10 mouse cellular contexts compared by ENCODE assay signal in genomic region chrX:103918954-103919353, GRCm38 (mm10).
A peak's percentile ranks its signal among the peaks of the same experiment; 100 is the strongest.
DNase-seq lines count a peak whose midpoint lies in the region; ATAC-seq and TF ChIP-seq lines count a peak whose summit lies in the region.
"Had no signal": no experiment of that assay in that cellular context is flagged by ENCODE, and none has a peak within 500 bp of the region (broad histone marks: within the 10 kb centered on the region; RNA-seq: fewer than 3 reads in every experiment).

No protein-coding gene starts in this region.

- no peak for ATAC-seq in hindbrain, postnatal 0 days
- no peak for ATAC-seq in embryonic facial prominence, embryonic 14.5 days (ENCODE audit: low read depth)
- ATAC-seq in neural tube, embryonic 15.5 days (ENCODE audit: low FRiP score), result no peak
- ATAC-seq in midbrain, embryonic 11.5 days (ENCODE audit: low FRiP score), result no peak

- WGBS in hindbrain, postnatal 0 days, result 50% methylated on average over 5 of the region's 5 CpGs
- WGBS in hindbrain, embryonic 10.5 days, result 54% methylated on average over 5 of the region's 5 CpGs
- WGBS in embryonic facial prominence, embryonic 14.5 days, result 51% methylated on average over 5 of the region's 5 CpGs
- 61% methylated on average over 5 of the region's 5 CpGs for WGBS in neural tube, embryonic 15.5 days
- 64% methylated on average over 5 of the region's 5 CpGs for WGBS in midbrain, embryonic 11.5 days

- no peak for TF ChIP-seq EP300 in MEL (IDR thresholded peaks at IDR 0.05; ENCODE audit: low read depth in 1 of 2, low read length in 2 of 2)

- H3K27ac ChIP-seq in hindbrain, postnatal 0 days, result no peak overlapping the region
- no peak overlapping the region for H3K27ac ChIP-seq in hindbrain, embryonic 10.5 days
- H3K27ac ChIP-seq in MEL (ENCODE audit: control insufficient read depth, low read depth, low read length), result no peak overlapping the region
- H3K27ac ChIP-seq in embryonic facial prominence, embryonic 14.5 days (replicated peaks; ENCODE audit: low read depth, low read length), result no peak overlapping the region
- no peak overlapping the region for H3K27ac ChIP-seq in neural tube, embryonic 15.5 days (replicated peaks)
- H3K27ac ChIP-seq in midbrain, embryonic 11.5 days (ENCODE audit: low read depth, low read length), result no peak overlapping the region
- H3K27ac ChIP-seq: midbrain, embryonic 12.5 days had no signal

- peak; percentile 4 for TF ChIP-seq RAD21 in MEL (IDR thresholded peaks at IDR 0.05; ENCODE audit: low read depth, low read length)

- peak; percentile 1 for DNase-seq in hindbrain, postnatal 0 days (ENCODE audit: low spot score)
- DNase-seq in hindbrain, embryonic 10.5 days (ENCODE audit: low spot score), result no peak
- no peak for DNase-seq in MEL (ENCODE audit: low read depth, low spot score)
- peak; percentile 0 for DNase-seq in embryonic facial prominence, embryonic 14.5 days (ENCODE audit: low spot score)
- DNase-seq in lung, postnatal 10 days, result peak; percentile 59
- no peak for DNase-seq in spleen, adult 12 weeks (ENCODE audit: low spot score)
- DNase-seq in midbrain, embryonic 11.5 days (ENCODE audit: low spot score, missing footprints), result no peak
- DNase-seq: layer of hippocampus, postnatal 36 days had no signal

- H3K9me3 ChIP-seq in hindbrain, postnatal 0 days (ENCODE audit: low read length), result no peaks in the 10 kb centered on the region
- no peaks in the 10 kb centered on the region for H3K9me3 ChIP-seq in hindbrain, embryonic 10.5 days
- no peaks in the 10 kb centered on the region for H3K9me3 ChIP-seq in MEL (replicated peaks; ENCODE audit: insufficient read depth, low read length)
- H3K9me3 ChIP-seq in embryonic facial prominence, embryonic 14.5 days (ENCODE audit: control insufficient read depth, low read length), result no peaks in the 10 kb centered on the region
- no peaks in the 10 kb centered on the region for H3K9me3 ChIP-seq in neural tube, embryonic 15.5 days (replicated peaks)
- H3K9me3 ChIP-seq in midbrain, embryonic 11.5 days (ENCODE audit: control insufficient read depth, low read length), result no peaks in the 10 kb centered on the region
- H3K9me3 ChIP-seq: midbrain, embryonic 12.5 days had no signal

- H3K4me3 ChIP-seq in hindbrain, postnatal 0 days (ENCODE audit: low read length), result no peak overlapping the region
- no peak overlapping the region for H3K4me3 ChIP-seq in hindbrain, embryonic 10.5 days
- H3K4me3 ChIP-seq in MEL (ENCODE audit: control insufficient read depth in 1 of 2, insufficient read depth in 1 of 2, low read depth in 2 of 2, low read length in 2 of 2), result no peak overlapping the region
- no peak overlapping the region for H3K4me3 ChIP-seq in embryonic facial prominence, embryonic 14.5 days (ENCODE audit: low read depth, low read length)
- no peak overlapping the region for H3K4me3 ChIP-seq in neural tube, embryonic 15.5 days (replicated peaks)
- H3K4me3 ChIP-seq in midbrain, embryonic 11.5 days (ENCODE audit: low read depth, low read length), result no peak overlapping the region
- H3K4me3 ChIP-seq: midbrain, embryonic 12.5 days had no signal

- no peak overlapping the region for H3K4me2 ChIP-seq in hindbrain, postnatal 0 days (ENCODE audit: low read depth, low read length)
- no peak overlapping the region for H3K4me2 ChIP-seq in embryonic facial prominence, embryonic 14.5 days (ENCODE audit: low read depth, low read length)
- H3K4me2 ChIP-seq in neural tube, embryonic 15.5 days, result no peak overlapping the region
- H3K4me2 ChIP-seq in midbrain, embryonic 11.5 days, result no peak overlapping the region
- H3K4me2 ChIP-seq: midbrain, embryonic 12.5 days had no signal

- no peaks in the 10 kb centered on the region for H3K4me1 ChIP-seq in hindbrain, postnatal 0 days (ENCODE audit: insufficient read depth, low read length)
- H3K4me1 ChIP-seq in hindbrain, embryonic 10.5 days (replicated peaks), result no peaks in the 10 kb centered on the region
- no peaks in the 10 kb centered on the region for H3K4me1 ChIP-seq in MEL (ENCODE audit: control insufficient read depth in 1 of 2, insufficient read depth in 2 of 2, low read length in 2 of 2)
- H3K4me1 ChIP-seq in embryonic facial prominence, embryonic 14.5 days (ENCODE audit: control insufficient read depth, insufficient read depth, low read length), result no peaks in the 10 kb centered on the region
- no peaks in the 10 kb centered on the region for H3K4me1 ChIP-seq in neural tube, embryonic 15.5 days
- H3K4me1 ChIP-seq in midbrain, embryonic 11.5 days (ENCODE audit: control insufficient read depth, insufficient read depth, low read length), result no peaks in the 10 kb centered on the region
- H3K4me1 ChIP-seq: midbrain, embryonic 12.5 days had no signal

- peaks cover 4% of the 10 kb centered on the region; the same call in 1 of the 2 replicates for H3K27me3 ChIP-seq in hindbrain, postnatal 0 days (ENCODE audit: insufficient read depth, low read length)
- peaks cover 83% of the 10 kb centered on the region for H3K27me3 ChIP-seq in hindbrain, embryonic 10.5 days (ENCODE audit: insufficient read depth, poor library complexity, severe bottlenecking)
- no peaks in the 10 kb centered on the region; a peak in 1 of 4 replicates for H3K27me3 ChIP-seq in MEL (ENCODE audit: control insufficient read depth in 1 of 2, insufficient read depth in 2 of 2, low read length in 2 of 2)
- H3K27me3 ChIP-seq in embryonic facial prominence, embryonic 14.5 days (replicated peaks; ENCODE audit: control insufficient read depth, insufficient read depth, low read length), result peaks cover 10% of the 10 kb centered on the region
- peaks cover 35% of the 10 kb centered on the region for H3K27me3 ChIP-seq in neural tube, embryonic 15.5 days (replicated peaks)
- H3K27me3 ChIP-seq in midbrain, embryonic 11.5 days (ENCODE audit: control insufficient read depth, insufficient read depth, low read length), result peaks cover 22% of the 10 kb centered on the region

- no peak for TF ChIP-seq POLR2A in MEL (IDR thresholded peaks at IDR 0.05; ENCODE audit: control insufficient read depth in 1 of 2, insufficient read depth in 1 of 2, low read depth in 1 of 2, low read length in 2 of 2, poor library complexity in 1 of 2)

- no peak overlapping the region for H3K9ac ChIP-seq in hindbrain, postnatal 0 days (replicated peaks; ENCODE audit: low read length)
- H3K9ac ChIP-seq in MEL (ENCODE audit: control insufficient read depth, low read depth, low read length, poor library complexity, severe bottlenecking), result no peak overlapping the region
- no peak overlapping the region for H3K9ac ChIP-seq in embryonic facial prominence, embryonic 14.5 days (ENCODE audit: low read depth, low read length)
- H3K9ac ChIP-seq in neural tube, embryonic 15.5 days (replicated peaks), result no peak overlapping the region
- no peak overlapping the region for H3K9ac ChIP-seq in midbrain, embryonic 11.5 days (ENCODE audit: low read length)
- H3K9ac ChIP-seq: midbrain, embryonic 12.5 days had no signal

- H3K36me3 ChIP-seq in hindbrain, postnatal 0 days (ENCODE audit: insufficient read depth, low read length), result no peaks in the 10 kb centered on the region
- no peaks in the 10 kb centered on the region for H3K36me3 ChIP-seq in hindbrain, embryonic 10.5 days
- H3K36me3 ChIP-seq in MEL (ENCODE audit: control insufficient read depth in 1 of 2, insufficient read depth in 2 of 2, low read length in 2 of 2), result no peaks in the 10 kb centered on the region
- H3K36me3 ChIP-seq in embryonic facial prominence, embryonic 14.5 days (ENCODE audit: control insufficient read depth, insufficient read depth, low read length), result no peaks in the 10 kb centered on the region
- no peaks in the 10 kb centered on the region for H3K36me3 ChIP-seq in neural tube, embryonic 15.5 days
- H3K36me3 ChIP-seq in midbrain, embryonic 11.5 days (ENCODE audit: control insufficient read depth, insufficient read depth, low read length), result no peaks in the 10 kb centered on the region
- H3K36me3 ChIP-seq: midbrain, embryonic 12.5 days had no signal

- no peak for TF ChIP-seq CTCF in hindbrain, postnatal 0 days (IDR thresholded peaks at IDR 0.05; ENCODE audit: low read depth)
- peak in 1 of 3 experiments; percentile 14; a peak in 1 of 6 replicates for TF ChIP-seq CTCF in MEL (IDR thresholded peaks at IDR 0.05 in 2 of 3, conservative IDR thresholded peaks at IDR 0.05 in 1 of 3; ENCODE audit: control insufficient read depth in 1 of 3, insufficient read depth in 1 of 3, low read depth in 2 of 3, low read length in 3 of 3, poor library complexity in 1 of 3, severe bottlenecking in 1 of 3)

- no peaks in the 10 kb centered on the region for H3K79me2 ChIP-seq in MEL (ENCODE audit: control insufficient read depth, insufficient read depth, low read length, poor library complexity)

TF ChIP-seq in MEL, 35 proteins besides CTCF, POLR2A, EP300 and RAD21:
- TF ChIP-seq SMC3 (IDR thresholded peaks at IDR 0.05; ENCODE audit: low read depth, low read length), result peak; percentile 16; the same call in 1 of the 2 replicates
- TF ChIP-seq GABPA (IDR thresholded peaks at IDR 0.05; ENCODE audit: low read depth, low read length), result no peak
- no peak for TF ChIP-seq TBP (IDR thresholded peaks at IDR 0.05; ENCODE audit: low read depth, low read length)
- TF ChIP-seq ZNF384 (IDR thresholded peaks at IDR 0.05; ENCODE audit: low read depth, low read length), result no peak

Comparison
In these comparisons a context has a peak if more than half of its experiments do, and no peak if none do; other contexts are left out.
1. DNase-seq: peak in hindbrain, postnatal 0 days (single experiment), embryonic facial prominence, embryonic 14.5 days (single experiment) and lung, postnatal 10 days (single experiment); none in hindbrain, embryonic 10.5 days (single experiment), MEL (single experiment), spleen, adult 12 weeks (single experiment) and midbrain, embryonic 11.5 days (single experiment).